Mouse (Mus musculus): ENCODE data around the gene Rpl28. TPM values are rescaled to one million over a fixed set of nuclear protein-coding genes. Genes with fewer than 3 reads are reported as not detected.
A peak's percentile ranks its signal among the peaks of the same experiment; 100 is the strongest.
"Not testable (repeated sequence)": the region's sequence is repeated elsewhere in the genome, so short reads cannot be mapped to it uniquely, and the experiment has no call there.

Gene Rpl28
- polyA plus RNA-seq, 1 experiment from 2014 or later, result 238 TPM

GRCm38 (mm10) chr7:4793674-4794073, 1.0 kb downstream of the Rpl28 start:
- Histone ChIP-seq H3K4me3 (ENCODE audit: low read depth, low read length) (peak overlapping the region; percentile 93), H3K9ac (ENCODE audit: low read depth, low read length) (peak overlapping the region; percentile 100), H3K27ac (ENCODE audit: low read depth, low read length) (peak overlapping the region; percentile 96), H3K4me1 (replicated peaks; ENCODE audit: control insufficient read depth, insufficient read depth, low read length) (peaks cover 13% of the 10 kb centered on the region), H3K9me3 (ENCODE audit: control insufficient read depth, low read length) (no peaks in the 10 kb centered on the region), H3K27me3 (replicated peaks; ENCODE audit: control insufficient read depth, insufficient read depth, low read length) (no peaks in the 10 kb centered on the region), H3K4me2 (peak overlapping the region; percentile 97), H3K36me3 (ENCODE audit: control insufficient read depth, insufficient read depth, low read length) (peaks cover 31% of the 10 kb centered on the region)
- DNase-seq (ENCODE audit: low spot score) (no peak), ATAC-seq (replicated peaks; ENCODE audit: low FRiP score) (no peak)
- WGBS, result 21% methylated on average over 4 of the region's 4 CpGs

- H3K9ac ChIP-seq (ENCODE audit: low read depth, low read length), result peak overlapping the region; percentile 100
Observed at GRCm38 (mm10) chr7:4794631-4795168, 2.0 kb downstream of the Rpl28 start.

GRCm38 (mm10) chr7:4795767-4796433, 3.2 kb downstream of the Rpl28 start:
- no peaks in the 10 kb centered on the region for H3K9me3 ChIP-seq (ENCODE audit: control insufficient read depth, low read length)
- H3K27ac ChIP-seq (ENCODE audit: low read depth, low read length), result no peak overlapping the region
- 72% methylated on average over 7 of the region's 7 CpGs for WGBS
- H3K27me3 ChIP-seq (replicated peaks; ENCODE audit: control insufficient read depth, insufficient read depth, low read length), result no peaks in the 10 kb centered on the region
- ATAC-seq (replicated peaks; ENCODE audit: low FRiP score) (no peak; the same call in 1 of the 2 replicates), DNase-seq (ENCODE audit: low spot score) (no peak)
- H3K9ac ChIP-seq (ENCODE audit: low read depth, low read length), result no peak overlapping the region
- H3K4me1 ChIP-seq (replicated peaks; ENCODE audit: control insufficient read depth, insufficient read depth, low read length), result peaks cover 11% of the 10 kb centered on the region
- no peak overlapping the region for H3K4me3 ChIP-seq (ENCODE audit: low read depth, low read length)
- H3K36me3 ChIP-seq (ENCODE audit: control insufficient read depth, insufficient read depth, low read length), result peaks cover 31% of the 10 kb centered on the region
- H3K4me2 ChIP-seq, result no peak overlapping the region

More at GRCm38 (mm10) chr7:4794631-4795168, 2.0 kb downstream of the Rpl28 start:
- Histone ChIP-seq H3K9me3 (ENCODE audit: control insufficient read depth, low read length) (no peaks in the 10 kb centered on the region), H3K27ac (ENCODE audit: low read depth, low read length) (peak overlapping the region; percentile 96), H3K27me3 (replicated peaks; ENCODE audit: control insufficient read depth, insufficient read depth, low read length) (no peaks in the 10 kb centered on the region), H3K4me3 (ENCODE audit: low read depth, low read length) (peak overlapping the region; percentile 93), H3K4me1 (replicated peaks; ENCODE audit: control insufficient read depth, insufficient read depth, low read length) (peaks cover 13% of the 10 kb centered on the region), H3K36me3 (ENCODE audit: control insufficient read depth, insufficient read depth, low read length) (peaks cover 31% of the 10 kb centered on the region), H3K4me2 (peak overlapping the region; percentile 97)
- WGBS, result 57% methylated on average over 3 of the region's 3 CpGs
- no peak for DNase-seq (ENCODE audit: low spot score)
- 0 out of 2 replicates have a peak, but pooled peaks have one; percentile 13 for ATAC-seq (replicated peaks; ENCODE audit: low FRiP score)

GRCm38 (mm10) chr7:4802247-4802646, 9.6 kb downstream of the Rpl28 start:
- no peak overlapping the region for H3K4me2 ChIP-seq
- no peak overlapping the region for H3K27ac ChIP-seq (ENCODE audit: low read depth, low read length)
- H3K9ac ChIP-seq (ENCODE audit: low read depth, low read length), result no peak overlapping the region
- H3K9me3 ChIP-seq (ENCODE audit: control insufficient read depth, low read length), result no peaks in the 10 kb centered on the region
- peaks cover 16% of the 10 kb centered on the region for H3K36me3 ChIP-seq (ENCODE audit: control insufficient read depth, insufficient read depth, low read length)
- no peaks in the 10 kb centered on the region for H3K4me1 ChIP-seq (replicated peaks; ENCODE audit: control insufficient read depth, insufficient read depth, low read length)
- no peaks in the 10 kb centered on the region for H3K27me3 ChIP-seq (replicated peaks; ENCODE audit: control insufficient read depth, insufficient read depth, low read length)
- DNase-seq (ENCODE audit: low spot score) (no peak), ATAC-seq (replicated peaks; ENCODE audit: low FRiP score) (no peak)
- no peak overlapping the region for H3K4me3 ChIP-seq (ENCODE audit: low read depth, low read length)

GRCm38 (mm10) chr7:4806716-4807115, 14.0 kb downstream of the Rpl28 start:
- peaks cover 25% of the 10 kb centered on the region for H3K4me1 ChIP-seq (replicated peaks; ENCODE audit: control insufficient read depth, insufficient read depth, low read length)
- peak; percentile 83 for ATAC-seq (replicated peaks; ENCODE audit: low FRiP score)
- H3K27ac ChIP-seq (ENCODE audit: low read depth, low read length), result peak overlapping the region; percentile 74
- peaks cover 39% of the 10 kb centered on the region for H3K36me3 ChIP-seq (ENCODE audit: control insufficient read depth, insufficient read depth, low read length)
- no peak overlapping the region for H3K9ac ChIP-seq (ENCODE audit: low read depth, low read length)
- DNase-seq (ENCODE audit: low spot score), result no peak
- H3K4me2 ChIP-seq, result peak overlapping the region; percentile 5; the same call in 1 of the 2 replicates
- no peaks in the 10 kb centered on the region for H3K27me3 ChIP-seq (replicated peaks; ENCODE audit: control insufficient read depth, insufficient read depth, low read length)
- H3K9me3 ChIP-seq (ENCODE audit: control insufficient read depth, low read length), result no peaks in the 10 kb centered on the region
- 69% methylated on average over 7 of the region's 7 CpGs for WGBS
- H3K4me3 ChIP-seq (ENCODE audit: low read depth, low read length), result no peak overlapping the region

- DNase-seq (ENCODE audit: low spot score); H3K9me3 ChIP-seq (ENCODE audit: control insufficient read depth, low read length); ATAC-seq (replicated peaks; ENCODE audit: low FRiP score); H3K27me3 ChIP-seq (replicated peaks; ENCODE audit: control insufficient read depth, insufficient read depth, low read length): not testable (repeated sequence)
- H3K36me3 ChIP-seq (ENCODE audit: control insufficient read depth, insufficient read depth, low read length), result peaks cover 33% of the 10 kb centered on the region
- peaks cover 28% of the 10 kb centered on the region for H3K4me1 ChIP-seq (replicated peaks; ENCODE audit: control insufficient read depth, insufficient read depth, low read length)
- peak overlapping the region; percentile 100 for H3K4me3 ChIP-seq (ENCODE audit: low read depth, low read length)
- H3K27ac ChIP-seq (ENCODE audit: low read depth, low read length), result peak overlapping the region; percentile 90; the same call in 1 of the 2 replicates
- peak overlapping the region; percentile 93 for H3K4me2 ChIP-seq
- H3K9ac ChIP-seq (ENCODE audit: low read depth, low read length), result peak overlapping the region; percentile 99
- WGBS, result 31% methylated on average over 10 of the region's 10 CpGs
Observed at GRCm38 (mm10) chr7:4811131-4811530, 18.5 kb downstream of the Rpl28 start.

GRCm38 (mm10) chr7:4811842-4812302, 19.2 kb downstream of the Rpl28 start:
- Histone ChIP-seq H3K27me3 (replicated peaks; ENCODE audit: control insufficient read depth, insufficient read depth, low read length) (no peaks in the 10 kb centered on the region), H3K36me3 (ENCODE audit: control insufficient read depth, insufficient read depth, low read length) (peaks cover 27% of the 10 kb centered on the region), H3K4me2 (peak overlapping the region; percentile 93), H3K27ac (ENCODE audit: low read depth, low read length) (peak overlapping the region; percentile 90), H3K4me3 (ENCODE audit: low read depth, low read length) (peak overlapping the region; percentile 100), H3K9ac (ENCODE audit: low read depth, low read length) (peak overlapping the region; percentile 99), H3K9me3 (ENCODE audit: control insufficient read depth, low read length) (no peaks in the 10 kb centered on the region), H3K4me1 (replicated peaks; ENCODE audit: control insufficient read depth, insufficient read depth, low read length) (peaks cover 28% of the 10 kb centered on the region)
- no peak for ATAC-seq (replicated peaks; ENCODE audit: low FRiP score)
- under 1% methylated on average over 26 of the region's 36 CpGs for WGBS
- DNase-seq (ENCODE audit: low spot score), result no peak

- WGBS, result under 1% methylated on average over 62 of the region's 62 CpGs
- H3K4me3 ChIP-seq (ENCODE audit: low read depth, low read length), result peak within 1 kb of the TSS; percentile 100
- DNase-seq (ENCODE audit: low spot score), result peak; percentile 99
- peak within 1 kb of the TSS; percentile 99 for H3K9ac ChIP-seq (ENCODE audit: low read depth, low read length)
- peaks cover 28% of the 10 kb centered on the region for H3K4me1 ChIP-seq (replicated peaks; ENCODE audit: control insufficient read depth, insufficient read depth, low read length)
- peak; percentile 99 for ATAC-seq (replicated peaks; ENCODE audit: low FRiP score)
- H3K9me3 ChIP-seq (ENCODE audit: control insufficient read depth, low read length), result no peaks in the 10 kb centered on the region
- H3K4me2 ChIP-seq, result peak within 1 kb of the TSS; percentile 93
- no peaks in the 10 kb centered on the region for H3K27me3 ChIP-seq (replicated peaks; ENCODE audit: control insufficient read depth, insufficient read depth, low read length)
- peak within 1 kb of the TSS; percentile 90 for H3K27ac ChIP-seq (ENCODE audit: low read depth, low read length)
- H3K36me3 ChIP-seq (ENCODE audit: control insufficient read depth, insufficient read depth, low read length), result peaks cover 22% of the 10 kb centered on the region
Observed at GRCm38 (mm10) chr7:4812303-4813104, 19.8 kb downstream of the Rpl28 start, which contains the start of gene Ube2s. Gene Ube2s (minus strand): TSS chr7:4812590.

Data from liver, embryonic 11.5 days (tissue).